Mouse (Mus musculus): ENCODE results near the gene Hydin. TPM values are rescaled to one million over a fixed set of nuclear protein-coding genes. Genes with fewer than 3 reads are reported as not detected.

The Hydin gene
- polyA plus RNA-seq, 1 experiment = 0.02 TPM

DNA sequence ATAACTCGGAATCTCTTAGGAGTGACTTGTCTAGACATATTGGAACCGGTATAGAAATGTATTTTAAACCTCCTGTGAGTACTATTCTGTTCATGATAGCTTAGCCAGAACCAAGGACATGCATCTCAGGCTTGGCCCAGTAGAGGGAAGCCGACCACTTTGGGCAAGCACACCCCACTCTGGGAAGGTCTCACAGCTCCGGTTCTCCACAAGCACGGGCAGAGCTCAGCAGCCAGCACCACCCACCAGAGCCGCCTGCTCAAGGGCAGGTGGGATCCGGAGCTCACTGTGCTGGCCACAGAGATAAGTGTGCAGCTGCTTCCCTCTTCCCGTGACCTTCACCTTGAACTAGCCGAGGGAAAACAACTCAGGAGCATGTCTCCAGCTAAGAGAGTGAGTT lies 384.1 kb downstream of the Hydin start:
- H3K27ac ChIP-seq (ENCODE audit: insufficient read depth, low read depth, low read length) = no peak overlapping the region
- 76% methylated on average over 9 of the region's 9 CpGs for WGBS
- H3K36me3 ChIP-seq (ENCODE audit: control insufficient read depth, insufficient read depth, low read length) = no peaks in the 10 kb centered on the region
- H3K4me3 ChIP-seq (ENCODE audit: insufficient read depth, low read depth, low read length) = no peak overlapping the region
- TF ChIP-seq POLR2A (IDR thresholded peaks at IDR 0.05; ENCODE audit: low read depth, low read length) (no peak), CTCF (conservative IDR thresholded peaks at IDR 0.05; ENCODE audit: insufficient read depth, insufficient read length, low read depth, low read length) (0 out of 2 replicates have a peak, but pooled peaks have one; percentile 4)
- H3K4me1 ChIP-seq (ENCODE audit: control insufficient read depth, insufficient read depth, low read length) = no peaks in the 10 kb centered on the region; the same call in 1 of the 2 replicates
- no peaks in the 10 kb centered on the region for H3K27me3 ChIP-seq (replicated peaks; ENCODE audit: control insufficient read depth, insufficient read depth, low read length)
- no peak for DNase-seq

DNA sequence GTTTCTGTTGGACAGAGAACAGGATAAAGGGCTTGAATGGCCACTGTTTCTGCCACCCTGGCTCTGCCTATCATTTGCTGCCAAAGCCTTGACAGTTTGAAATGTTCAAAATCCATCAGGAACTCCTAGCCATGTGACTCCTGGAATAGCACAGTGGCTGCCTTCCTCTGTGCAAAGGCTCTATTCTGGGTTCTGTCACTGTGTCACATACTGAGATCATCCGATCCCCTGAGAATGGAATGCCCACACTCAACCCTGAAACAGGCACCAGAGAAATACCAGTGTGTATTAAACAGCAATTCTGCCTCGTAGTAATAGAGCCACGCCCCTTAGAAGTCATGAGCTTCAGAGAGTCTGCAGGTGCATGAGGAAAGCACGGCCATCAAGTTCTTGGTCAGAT lies 385.1 kb downstream of the Hydin start:
- Histone ChIP-seq H3K4me1 (ENCODE audit: control insufficient read depth, insufficient read depth, low read length) (no peaks in the 10 kb centered on the region), H3K4me3 (ENCODE audit: insufficient read depth, low read depth, low read length) (no peak overlapping the region), H3K27ac (ENCODE audit: insufficient read depth, low read depth, low read length) (no peak overlapping the region), H3K36me3 (ENCODE audit: control insufficient read depth, insufficient read depth, low read length) (no peaks in the 10 kb centered on the region), H3K27me3 (replicated peaks; ENCODE audit: control insufficient read depth, insufficient read depth, low read length) (no peaks in the 10 kb centered on the region)
- no peak for DNase-seq
- no peak for TF ChIP-seq CTCF (conservative IDR thresholded peaks at IDR 0.05; ENCODE audit: insufficient read depth, insufficient read length, low read depth, low read length)
- TF ChIP-seq POLR2A (IDR thresholded peaks at IDR 0.05; ENCODE audit: low read depth, low read length) = no peak
- 78% methylated on average over 4 of the region's 4 CpGs for WGBS

DNA sequence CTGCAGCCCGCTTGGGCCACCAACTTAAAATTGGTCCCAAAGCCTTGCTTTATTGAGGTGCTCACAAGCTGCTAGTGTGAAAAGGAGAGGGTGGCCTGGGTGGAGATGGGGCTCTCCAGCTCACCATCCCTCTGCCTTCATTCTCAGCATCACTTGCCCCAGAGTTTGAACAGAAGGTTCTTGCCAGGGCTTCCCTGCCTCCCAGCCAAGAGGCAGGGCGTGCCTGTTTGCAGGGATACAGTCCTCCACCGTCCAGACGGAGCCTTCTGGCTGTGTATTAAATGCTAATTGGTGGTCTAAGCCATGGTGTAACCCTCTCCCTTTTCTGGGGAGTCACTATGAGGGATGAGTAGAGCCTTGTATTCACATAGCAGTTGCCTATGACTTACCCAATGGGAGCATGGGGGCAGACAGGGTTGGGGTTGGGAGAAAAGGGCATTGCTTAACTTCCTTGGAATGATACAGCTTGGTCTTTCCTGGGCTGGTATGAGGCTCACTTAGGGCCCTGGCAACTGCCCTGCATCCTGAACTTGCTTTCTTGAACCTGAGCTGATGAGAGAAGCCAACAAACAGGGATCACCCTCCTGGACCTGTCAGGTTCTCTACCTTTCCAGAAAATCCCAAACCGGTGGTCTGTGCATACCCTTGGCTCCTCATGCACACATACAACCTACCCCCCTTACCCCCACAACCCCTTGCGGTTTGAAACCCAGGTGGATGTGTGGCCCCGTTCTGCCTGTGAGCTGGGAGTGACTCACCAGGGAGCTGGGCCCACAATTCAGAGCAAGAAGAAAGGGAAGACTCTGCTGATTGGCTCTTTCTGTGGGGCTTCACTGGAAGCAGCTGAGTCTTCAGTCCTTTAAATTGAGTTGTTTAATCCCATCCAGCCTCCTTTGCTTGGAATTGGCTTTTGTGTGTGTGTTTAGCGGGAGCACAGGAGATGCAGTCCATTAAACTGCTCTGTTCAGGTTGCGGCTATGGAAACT lies 387.6 kb downstream of the Hydin start:
- H3K4me3 ChIP-seq (ENCODE audit: insufficient read depth, low read depth, low read length) = no peak overlapping the region
- no peak for TF ChIP-seq POLR2A (IDR thresholded peaks at IDR 0.05; ENCODE audit: low read depth, low read length)
- TF ChIP-seq CTCF (conservative IDR thresholded peaks at IDR 0.05; ENCODE audit: insufficient read depth, insufficient read length, low read depth, low read length) = no peak
- H3K36me3 ChIP-seq (ENCODE audit: control insufficient read depth, insufficient read depth, low read length) = no peaks in the 10 kb centered on the region
- no peaks in the 10 kb centered on the region for H3K4me1 ChIP-seq (ENCODE audit: control insufficient read depth, insufficient read depth, low read length)
- DNase-seq = no peak
- WGBS = 87% methylated on average over 9 of the region's 9 CpGs
- no peaks in the 10 kb centered on the region for H3K27me3 ChIP-seq (replicated peaks; ENCODE audit: control insufficient read depth, insufficient read depth, low read length)
- H3K27ac ChIP-seq (ENCODE audit: insufficient read depth, low read depth, low read length) = no peak overlapping the region

DNA sequence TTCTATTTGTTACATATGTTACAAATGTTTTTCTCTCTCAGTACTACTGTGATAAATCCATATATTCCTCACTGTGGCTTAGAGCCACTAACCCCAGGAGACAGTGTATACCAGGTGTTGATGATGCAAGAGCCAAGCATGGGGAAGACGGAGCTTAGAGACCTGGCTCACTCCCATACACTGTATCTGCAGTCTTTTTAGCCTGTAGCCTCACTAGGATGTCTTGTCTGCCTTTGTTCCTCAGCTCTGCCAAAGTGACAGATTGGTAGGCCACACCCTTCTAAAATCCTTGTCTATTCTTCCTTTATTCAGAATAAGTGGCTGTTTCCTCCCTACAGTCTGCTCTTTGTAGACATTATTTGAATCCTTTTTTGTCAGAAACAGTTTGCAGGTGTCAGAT lies 389.1 kb downstream of the Hydin start:
- Histone ChIP-seq H3K36me3 (ENCODE audit: control insufficient read depth, insufficient read depth, low read length) (no peaks in the 10 kb centered on the region), H3K4me3 (ENCODE audit: insufficient read depth, low read depth, low read length) (no peak overlapping the region), H3K4me1 (ENCODE audit: control insufficient read depth, insufficient read depth, low read length) (no peaks in the 10 kb centered on the region), H3K27me3 (replicated peaks; ENCODE audit: control insufficient read depth, insufficient read depth, low read length) (no peaks in the 10 kb centered on the region), H3K27ac (ENCODE audit: insufficient read depth, low read depth, low read length) (no peak overlapping the region)
- DNase-seq = no peak
- TF ChIP-seq CTCF (conservative IDR thresholded peaks at IDR 0.05; ENCODE audit: insufficient read depth, insufficient read length, low read depth, low read length) = no peak
- TF ChIP-seq POLR2A (IDR thresholded peaks at IDR 0.05; ENCODE audit: low read depth, low read length) = no peak
- WGBS = 84% methylated on average over 1 of the region's 1 CpGs

DNA sequence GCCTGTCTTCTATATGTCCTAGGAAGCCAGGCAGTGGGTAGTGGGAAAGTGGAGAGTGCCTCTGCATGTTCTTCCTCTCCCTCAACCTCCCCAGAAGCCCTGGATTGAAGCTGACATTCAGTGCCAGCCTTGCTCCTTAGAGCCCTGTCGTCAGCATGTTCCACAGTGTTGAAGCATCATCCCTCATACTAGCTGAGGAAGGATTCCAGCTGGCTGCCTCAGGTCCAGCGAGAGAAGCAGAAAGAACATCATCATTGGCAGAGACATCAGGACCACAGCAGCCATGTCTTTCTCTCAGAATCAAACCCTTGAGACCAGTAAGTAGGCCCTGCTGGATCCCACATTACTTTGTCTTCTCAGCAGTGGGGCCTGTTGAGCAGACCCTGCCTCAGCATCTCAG lies 390.9 kb downstream of the Hydin start:
- TF ChIP-seq CTCF (conservative IDR thresholded peaks at IDR 0.05; ENCODE audit: insufficient read depth, insufficient read length, low read depth, low read length) (no peak), POLR2A (IDR thresholded peaks at IDR 0.05; ENCODE audit: low read depth, low read length) (no peak)
- Histone ChIP-seq H3K4me1 (ENCODE audit: control insufficient read depth, insufficient read depth, low read length) (no peaks in the 10 kb centered on the region), H3K4me3 (ENCODE audit: insufficient read depth, low read depth, low read length) (no peak overlapping the region), H3K27ac (ENCODE audit: insufficient read depth, low read depth, low read length) (no peak overlapping the region), H3K27me3 (replicated peaks; ENCODE audit: control insufficient read depth, insufficient read depth, low read length) (no peaks in the 10 kb centered on the region), H3K36me3 (ENCODE audit: control insufficient read depth, insufficient read depth, low read length) (no peaks in the 10 kb centered on the region)
- 87% methylated on average over 2 of the region's 2 CpGs for WGBS
- no peak for DNase-seq

Other genes starting within 250 kb of the Hydin start
- gene Chst4, start 227.2 kb upstream of the Hydin start, polyA plus RNA-seq (2012; rRNA removed) = 0.34 and 0.59 TPM in 2 replicates
- 2.2 and 2.3 TPM in 2 replicates for gene Zfp612, start 187.2 kb upstream of the Hydin start, polyA plus RNA-seq (2012; rRNA removed)
- not detected in 2 replicates for gene Gm21964, start 165.8 kb upstream of the Hydin start, polyA plus RNA-seq (2012; rRNA removed)
- gene Gm17720, start 164.2 kb upstream of the Hydin start, polyA plus RNA-seq (2012; rRNA removed) = not detected in 2 replicates
- not detected in 2 replicates for gene Calb2, start 98.8 kb upstream of the Hydin start, polyA plus RNA-seq (2012; rRNA removed)
- gene Cmtr2, start 51.3 kb upstream of the Hydin start, polyA plus RNA-seq (2012; rRNA removed) = 2.8 and 3.1 TPM in 2 replicates